Mouse (Mus musculus): ENCODE measurements around the gene Mtmr4. TPM values are rescaled to one million over a fixed set of nuclear protein-coding genes. Genes with fewer than 3 reads are reported as not detected.

The Mtmr4 gene
- polyA plus RNA-seq, 1 experiment from 2014 or later = 66.6 TPM

Other genes with a start within 250 kb of the Mtmr4 start
- 20.3 and 21.3 TPM in 2 replicates for gene Ppm1e, start 233.1 kb upstream of the Mtmr4 start, polyA plus RNA-seq (2015; fragmentation: Nextera tagmentation; extraction: Ambion mirVana)
- 5.9 and 6.3 TPM in 2 replicates for gene Rad51c, start 187.2 kb upstream of the Mtmr4 start, polyA plus RNA-seq (2015; fragmentation: Nextera tagmentation; extraction: Ambion mirVana)
- 0.19 and 0.38 TPM in 2 replicates for gene Tex14, start 187.1 kb upstream of the Mtmr4 start, polyA plus RNA-seq (2015; fragmentation: Nextera tagmentation; extraction: Ambion mirVana)
- not detected in 2 replicates for gene Gm11492, start 25.5 kb upstream of the Mtmr4 start, polyA plus RNA-seq (2015; fragmentation: Nextera tagmentation; extraction: Ambion mirVana)
- 17.8 and 18.0 TPM in 2 replicates for gene Sept4, start 23.3 kb upstream of the Mtmr4 start, polyA plus RNA-seq (2015; fragmentation: Nextera tagmentation; extraction: Ambion mirVana)
- 0.37 and 0.40 TPM in 2 replicates for gene Hsf5, start 25.0 kb downstream of the Mtmr4 start, polyA plus RNA-seq (2015; fragmentation: Nextera tagmentation; extraction: Ambion mirVana)
- 0.67 and 0.92 TPM in 2 replicates for gene Rnf43, start 70.6 kb downstream of the Mtmr4 start, polyA plus RNA-seq (2015; fragmentation: Nextera tagmentation; extraction: Ambion mirVana)
- 165 and 177 TPM in 2 replicates for gene Supt4a, start 145.4 kb downstream of the Mtmr4 start, polyA plus RNA-seq (2015; fragmentation: Nextera tagmentation; extraction: Ambion mirVana)
- 41.1 and 48.7 TPM in 2 replicates for gene Tspoap1, start 168.4 kb downstream of the Mtmr4 start, polyA plus RNA-seq (2015; fragmentation: Nextera tagmentation; extraction: Ambion mirVana)
- gene Mpo, start 201.4 kb downstream of the Mtmr4 start, polyA plus RNA-seq (2015; fragmentation: Nextera tagmentation; extraction: Ambion mirVana) = 0.31 and 0.41 TPM in 2 replicates
- 0.49 and 0.54 TPM in 2 replicates for gene Lpo, start 236.1 kb downstream of the Mtmr4 start, polyA plus RNA-seq (2015; fragmentation: Nextera tagmentation; extraction: Ambion mirVana)

Data from midbrain, embryonic 13.5 days (tissue).